Mouse (Mus musculus): ENCODE results near the gene Repin1. TPM values are rescaled to one million over a fixed set of nuclear protein-coding genes. Genes with fewer than 3 reads are reported as not detected.

Repin1 gene
- polyA plus RNA-seq, 1 experiment from 2014 or later = 28.6 TPM

- peaks cover 19% of the 10 kb centered on the region for H3K27me3 ChIP-seq (ENCODE audit: control insufficient read depth, insufficient read depth, low read length)
- peak overlapping the region; percentile 50 for H3K4me3 ChIP-seq (ENCODE audit: low read length)
- WGBS = 16% methylated on average over 7 of the region's 7 CpGs
- peaks cover 5% of the 10 kb centered on the region; the same call in 1 of the 2 replicates for H3K4me1 ChIP-seq (ENCODE audit: control insufficient read depth, insufficient read depth, low read length)
- H3K4me2 ChIP-seq (ENCODE audit: low read depth, low read length) = peak overlapping the region; percentile 66
- no peak for ATAC-seq (replicated peaks; ENCODE audit: extremely low read depth, insufficient read depth, low FRiP score)
- H3K9ac ChIP-seq (ENCODE audit: low read length) = peak overlapping the region; percentile 56
- H3K27ac ChIP-seq (ENCODE audit: low read length) = no peak overlapping the region
- H3K9me3 ChIP-seq (replicated peaks; ENCODE audit: control insufficient read depth, low read length) = no peaks in the 10 kb centered on the region
- H3K36me3 ChIP-seq (ENCODE audit: control insufficient read depth, insufficient read depth) = no peaks in the 10 kb centered on the region
Observed at GRCm38 (mm10) chr6:48627511-48627924, 33.8 kb downstream of the Repin1 start.

GRCm38 (mm10) chr6:48628377-48628776 lies 34.7 kb downstream of the Repin1 start:
- no peak overlapping the region for H3K4me3 ChIP-seq (ENCODE audit: low read length)
- no peak overlapping the region for H3K4me2 ChIP-seq (ENCODE audit: low read depth, low read length)
- H3K27ac ChIP-seq (ENCODE audit: low read length) = no peak overlapping the region
- 70% methylated on average over 3 of the region's 3 CpGs for WGBS
- ATAC-seq (replicated peaks; ENCODE audit: extremely low read depth, insufficient read depth, low FRiP score) = no peak
- no peak overlapping the region for H3K9ac ChIP-seq (ENCODE audit: low read length)
- no peaks in the 10 kb centered on the region for H3K36me3 ChIP-seq (ENCODE audit: control insufficient read depth, insufficient read depth)
- H3K9me3 ChIP-seq (replicated peaks; ENCODE audit: control insufficient read depth, low read length) = no peaks in the 10 kb centered on the region
- H3K4me1 ChIP-seq (ENCODE audit: control insufficient read depth, insufficient read depth, low read length) = peaks cover 5% of the 10 kb centered on the region; the same call in 1 of the 2 replicates
- H3K27me3 ChIP-seq (ENCODE audit: control insufficient read depth, insufficient read depth, low read length) = peaks cover 19% of the 10 kb centered on the region

GRCm38 (mm10) chr6:48628808-48629660 lies 35.4 kb downstream of the Repin1 start:
- Histone ChIP-seq H3K36me3 (ENCODE audit: control insufficient read depth, insufficient read depth) (no peaks in the 10 kb centered on the region), H3K4me1 (ENCODE audit: control insufficient read depth, insufficient read depth, low read length) (peaks cover 5% of the 10 kb centered on the region; the same call in 1 of the 2 replicates), H3K4me2 (ENCODE audit: low read depth, low read length) (peak overlapping the region; percentile 96), H3K9ac (ENCODE audit: low read length) (peak overlapping the region; percentile 73), H3K4me3 (ENCODE audit: low read length) (peak overlapping the region; percentile 58), H3K27ac (ENCODE audit: low read length) (no peak overlapping the region), H3K9me3 (replicated peaks; ENCODE audit: control insufficient read depth, low read length) (no peaks in the 10 kb centered on the region), H3K27me3 (ENCODE audit: control insufficient read depth, insufficient read depth, low read length) (peaks cover 19% of the 10 kb centered on the region)
- no peak for ATAC-seq (replicated peaks; ENCODE audit: extremely low read depth, insufficient read depth, low FRiP score)
- WGBS = 4% methylated on average over 54 of the region's 54 CpGs

- WGBS = 8% methylated on average over 13 of the region's 13 CpGs
- Histone ChIP-seq H3K36me3 (ENCODE audit: control insufficient read depth, insufficient read depth) (no peaks in the 10 kb centered on the region), H3K27me3 (ENCODE audit: control insufficient read depth, insufficient read depth, low read length) (peaks cover 19% of the 10 kb centered on the region), H3K27ac (ENCODE audit: low read length) (no peak overlapping the region), H3K4me2 (ENCODE audit: low read depth, low read length) (peak overlapping the region; percentile 96), H3K9ac (ENCODE audit: low read length) (peak overlapping the region; percentile 73), H3K4me3 (ENCODE audit: low read length) (peak overlapping the region; percentile 58), H3K4me1 (ENCODE audit: control insufficient read depth, insufficient read depth, low read length) (peaks cover 5% of the 10 kb centered on the region; the same call in 1 of the 2 replicates), H3K9me3 (replicated peaks; ENCODE audit: control insufficient read depth, low read length) (no peaks in the 10 kb centered on the region)
- no peak for ATAC-seq (replicated peaks; ENCODE audit: extremely low read depth, insufficient read depth, low FRiP score)
Observed at GRCm38 (mm10) chr6:48629661-48630034, 36.0 kb downstream of the Repin1 start.

GRCm38 (mm10) chr6:48630831-48631230 lies 37.1 kb downstream of the Repin1 start:
- no peak overlapping the region for H3K4me2 ChIP-seq (ENCODE audit: low read depth, low read length)
- H3K9ac ChIP-seq (ENCODE audit: low read length) = no peak overlapping the region
- no peaks in the 10 kb centered on the region for H3K36me3 ChIP-seq (ENCODE audit: control insufficient read depth, insufficient read depth)
- no peak overlapping the region for H3K4me3 ChIP-seq (ENCODE audit: low read length)
- 77% methylated on average over 8 of the region's 8 CpGs for WGBS
- H3K4me1 ChIP-seq (ENCODE audit: control insufficient read depth, insufficient read depth, low read length) = peaks cover 5% of the 10 kb centered on the region; the same call in 1 of the 2 replicates
- no peaks in the 10 kb centered on the region for H3K9me3 ChIP-seq (replicated peaks; ENCODE audit: control insufficient read depth, low read length)
- no peak for ATAC-seq (replicated peaks; ENCODE audit: extremely low read depth, insufficient read depth, low FRiP score)
- peaks cover 19% of the 10 kb centered on the region for H3K27me3 ChIP-seq (ENCODE audit: control insufficient read depth, insufficient read depth, low read length)
- no peak overlapping the region for H3K27ac ChIP-seq (ENCODE audit: low read length)

- no peak for ATAC-seq (replicated peaks; ENCODE audit: extremely low read depth, insufficient read depth, low FRiP score)
- WGBS = 83% methylated on average over 2 of the region's 2 CpGs
- Histone ChIP-seq H3K4me2 (ENCODE audit: low read depth, low read length) (no peak overlapping the region), H3K4me3 (ENCODE audit: low read length) (no peak overlapping the region), H3K27me3 (ENCODE audit: control insufficient read depth, insufficient read depth, low read length) (0 out of 2 replicates have a peak, but pooled peaks cover 3% of the 10 kb centered on the region), H3K9ac (ENCODE audit: low read length) (no peak overlapping the region), H3K36me3 (ENCODE audit: control insufficient read depth, insufficient read depth) (no peaks in the 10 kb centered on the region), H3K9me3 (replicated peaks; ENCODE audit: control insufficient read depth, low read length) (no peaks in the 10 kb centered on the region), H3K27ac (ENCODE audit: low read length) (no peak overlapping the region), H3K4me1 (ENCODE audit: control insufficient read depth, insufficient read depth, low read length) (peaks cover 9% of the 10 kb centered on the region)
Observed at GRCm38 (mm10) chr6:48635105-48635504, 41.4 kb downstream of the Repin1 start.

GRCm38 (mm10) chr6:48636515-48636914 lies 42.8 kb downstream of the Repin1 start:
- H3K36me3 ChIP-seq (ENCODE audit: control insufficient read depth, insufficient read depth) = no peaks in the 10 kb centered on the region
- peaks cover 9% of the 10 kb centered on the region for H3K4me1 ChIP-seq (ENCODE audit: control insufficient read depth, insufficient read depth, low read length)
- 34% methylated on average over 6 of the region's 6 CpGs for WGBS
- no peaks in the 10 kb centered on the region for H3K27me3 ChIP-seq (ENCODE audit: control insufficient read depth, insufficient read depth, low read length)
- no peak overlapping the region for H3K4me3 ChIP-seq (ENCODE audit: low read length)
- no peak overlapping the region for H3K9ac ChIP-seq (ENCODE audit: low read length)
- H3K27ac ChIP-seq (ENCODE audit: low read length) = no peak overlapping the region
- ATAC-seq (replicated peaks; ENCODE audit: extremely low read depth, insufficient read depth, low FRiP score) = no peak
- no peaks in the 10 kb centered on the region for H3K9me3 ChIP-seq (replicated peaks; ENCODE audit: control insufficient read depth, low read length)
- 0 out of 2 replicates have a peak overlapping the region, but pooled peaks have one; percentile 3 for H3K4me2 ChIP-seq (ENCODE audit: low read depth, low read length)

GRCm38 (mm10) chr6:48637811-48638500 lies 44.3 kb downstream of the Repin1 start:
- no peaks in the 10 kb centered on the region for H3K9me3 ChIP-seq (replicated peaks; ENCODE audit: control insufficient read depth, low read length)
- 61% methylated on average over 6 of the region's 6 CpGs for WGBS
- H3K4me1 ChIP-seq (ENCODE audit: control insufficient read depth, insufficient read depth, low read length) = peaks cover 9% of the 10 kb centered on the region
- no peak overlapping the region for H3K9ac ChIP-seq (ENCODE audit: low read length)
- ATAC-seq (replicated peaks; ENCODE audit: extremely low read depth, insufficient read depth, low FRiP score) = no peak
- no peak overlapping the region for H3K27ac ChIP-seq (ENCODE audit: low read length)
- H3K36me3 ChIP-seq (ENCODE audit: control insufficient read depth, insufficient read depth) = no peaks in the 10 kb centered on the region
- H3K4me2 ChIP-seq (ENCODE audit: low read depth, low read length) = no peak overlapping the region
- no peaks in the 10 kb centered on the region for H3K27me3 ChIP-seq (ENCODE audit: control insufficient read depth, insufficient read depth, low read length)
- no peak overlapping the region for H3K4me3 ChIP-seq (ENCODE audit: low read length)

- no peak overlapping the region for H3K27ac ChIP-seq (ENCODE audit: low read length)
- H3K4me1 ChIP-seq (ENCODE audit: control insufficient read depth, insufficient read depth, low read length) = peaks cover 9% of the 10 kb centered on the region
- no peaks in the 10 kb centered on the region for H3K9me3 ChIP-seq (replicated peaks; ENCODE audit: control insufficient read depth, low read length)
- no peak overlapping the region for H3K4me3 ChIP-seq (ENCODE audit: low read length)
- WGBS = 53% methylated on average over 2 of the region's 2 CpGs
- ATAC-seq (replicated peaks; ENCODE audit: extremely low read depth, insufficient read depth, low FRiP score) = no peak
- no peaks in the 10 kb centered on the region for H3K27me3 ChIP-seq (ENCODE audit: control insufficient read depth, insufficient read depth, low read length)
- no peak overlapping the region for H3K4me2 ChIP-seq (ENCODE audit: low read depth, low read length)
- H3K9ac ChIP-seq (ENCODE audit: low read length) = no peak overlapping the region
- H3K36me3 ChIP-seq (ENCODE audit: control insufficient read depth, insufficient read depth) = no peaks in the 10 kb centered on the region
Observed at GRCm38 (mm10) chr6:48638553-48638952, 44.9 kb downstream of the Repin1 start.
